Mouse (Mus musculus): ENCODE measurements around the gene Cenpt.

- peak; percentile 75 for TF ChIP-seq TAL1 (conservative IDR thresholded peaks at IDR 0.05; ENCODE audit: low read depth, low read length)
- no peak for TF ChIP-seq CTCF (IDR thresholded peaks at IDR 0.05; ENCODE audit: low read depth, low read length)
- no peak for TF ChIP-seq GATA1 (IDR thresholded peaks at IDR 0.05; ENCODE audit: borderline replicate concordance, low read length)
- TF ChIP-seq POLR2AphosphoS5 (IDR thresholded peaks at IDR 0.05; ENCODE audit: insufficient replicate concordance, low read depth, low read length) = no peak
These were observed 51.7 kb downstream of the Cenpt start for GRCm38 (mm10) chr8:105801153-105801904.

Measured in G1E (cell line).